Mouse (Mus musculus) E14TG2a.4 (cell line): ENCODE data around the gene Dusp5.

Experiments used
- H3K27me3 ChIP-seq: 2 replicates; pipeline ENCODE4 v1.6.1; 2014; ENCODE audit warnings: low read length, control low read depth; ENCODE audit not compliant: insufficient read depth
- H3K36me3 ChIP-seq: 2 replicates; pipeline ENCODE4 v1.6.1; 2014; ENCODE audit warnings: low read length, control low read depth; ENCODE audit not compliant: insufficient read depth
- H3K4me1 ChIP-seq: replicated peaks from 2 replicates; pipeline ENCODE4 v1.6.1; 2014; ENCODE audit warnings: low read depth, low read length, control low read depth
- H3K4me3 ChIP-seq: replicated peaks from 2 replicates; pipeline ENCODE4 v1.5.1; 2014; ENCODE audit warnings: mild to moderate bottlenecking, low read length
- H3K9me3 ChIP-seq: 2 replicates; pipeline ENCODE4 v1.6.1; 2014; ENCODE audit warnings: low read length, control low read depth
- CTCF ChIP-seq: conservative IDR thresholded peaks from 2 replicates; pipeline ENCODE4 v1.5.1; 2014; ENCODE audit warnings: low read length
- NANOG ChIP-seq: IDR thresholded peaks from 2 replicates; pipeline ENCODE4 v1.6.1; 2014; ENCODE audit warnings: borderline replicate concordance, low read length, mixed read lengths
- POU5F1 ChIP-seq: IDR thresholded peaks from 2 replicates; pipeline ENCODE4 v1.6.1; 2014; ENCODE audit warnings: low read length, borderline replicate concordance

Dusp5 gene

GRCm38 (mm10) chr19:53544923-53545561, 16.1 kb downstream of the Dusp5 start:
- H3K4me3 ChIP-seq: no peak overlapping the region
- peaks cover 36% of the 10 kb centered on the region for H3K4me1 ChIP-seq
- TF ChIP-seq CTCF (no peak), NANOG (no peak)
- no peaks in the 10 kb centered on the region for H3K9me3 ChIP-seq
- H3K27me3 ChIP-seq: peaks cover 3% of the 10 kb centered on the region; the same call in 1 of the 2 replicates
- H3K36me3 ChIP-seq: peaks cover 33% of the 10 kb centered on the region

GRCm38 (mm10) chr19:53547597-53547996, 18.7 kb downstream of the Dusp5 start:
- no peak for TF ChIP-seq NANOG
- Histone ChIP-seq H3K4me3 (no peak overlapping the region), H3K27me3 (peaks cover 3% of the 10 kb centered on the region; the same call in 1 of the 2 replicates), H3K4me1 (peaks cover 33% of the 10 kb centered on the region), H3K36me3 (peaks cover 7% of the 10 kb centered on the region), H3K9me3 (no peaks in the 10 kb centered on the region)

GRCm38 (mm10) chr19:53550972-53551371, 22.1 kb downstream of the Dusp5 start:
- Histone ChIP-seq H3K9me3 (no peaks in the 10 kb centered on the region), H3K36me3 (no peaks in the 10 kb centered on the region)

GRCm38 (mm10) chr19:53552216-53552786, 23.4 kb downstream of the Dusp5 start:
- H3K9me3 ChIP-seq: no peaks in the 10 kb centered on the region
- H3K36me3 ChIP-seq: no peaks in the 10 kb centered on the region
- H3K4me1 ChIP-seq: peaks cover 74% of the 10 kb centered on the region
- peak overlapping the region; percentile 50 for H3K4me3 ChIP-seq
- TF ChIP-seq POU5F1 (no peak), CTCF (no peak), NANOG (no peak)
- peaks cover 3% of the 10 kb centered on the region; the same call in 1 of the 2 replicates for H3K27me3 ChIP-seq

More at GRCm38 (mm10) chr19:53550972-53551371, 22.1 kb downstream of the Dusp5 start:
- Histone ChIP-seq H3K4me1 (peaks cover 62% of the 10 kb centered on the region), H3K4me3 (no peak overlapping the region), H3K27me3 (peaks cover 3% of the 10 kb centered on the region; the same call in 1 of the 2 replicates)
- TF ChIP-seq POU5F1 (no peak), CTCF (no peak), NANOG (no peak)

- Histone ChIP-seq H3K4me3 (peak overlapping the region; percentile 50), H3K36me3 (no peaks in the 10 kb centered on the region), H3K9me3 (no peaks in the 10 kb centered on the region), H3K4me1 (peaks cover 74% of the 10 kb centered on the region), H3K27me3 (peaks cover 3% of the 10 kb centered on the region; the same call in 1 of the 2 replicates)
- TF ChIP-seq CTCF (no peak), NANOG (no peak), POU5F1 (no peak)
These were observed 23.9 kb downstream of the Dusp5 start for GRCm38 (mm10) chr19:53552795-53553194.

- H3K4me1 ChIP-seq: peaks cover 83% of the 10 kb centered on the region
- H3K36me3 ChIP-seq: no peaks in the 10 kb centered on the region
- TF ChIP-seq CTCF (no peak), NANOG (no peak), POU5F1 (no peak)
- H3K9me3 ChIP-seq: no peaks in the 10 kb centered on the region
- H3K27me3 ChIP-seq: no peaks in the 10 kb centered on the region
- H3K4me3 ChIP-seq: no peak overlapping the region
These were observed 25.5 kb downstream of the Dusp5 start for GRCm38 (mm10) chr19:53554402-53554801.

GRCm38 (mm10) chr19:53554981-53555616, 26.2 kb downstream of the Dusp5 start:
- no peak for TF ChIP-seq NANOG
- TF ChIP-seq POU5F1: no peak
- no peak for TF ChIP-seq CTCF
- H3K36me3 ChIP-seq: no peaks in the 10 kb centered on the region
- peaks cover 6% of the 10 kb centered on the region for H3K9me3 ChIP-seq
- H3K4me1 ChIP-seq: peaks cover 83% of the 10 kb centered on the region
- peak overlapping the region; percentile 5; the same call in 1 of the 2 replicates for H3K4me3 ChIP-seq
- no peaks in the 10 kb centered on the region for H3K27me3 ChIP-seq

- peaks cover 68% of the 10 kb centered on the region for H3K4me1 ChIP-seq
- H3K9me3 ChIP-seq: peaks cover 11% of the 10 kb centered on the region
- no peaks in the 10 kb centered on the region for H3K27me3 ChIP-seq
- H3K4me3 ChIP-seq: peak overlapping the region; percentile 71
- TF ChIP-seq POU5F1 (no peak), CTCF (no peak), NANOG (no peak)
- H3K36me3 ChIP-seq: no peaks in the 10 kb centered on the region
These were observed 27.9 kb downstream of the Dusp5 start for GRCm38 (mm10) chr19:53556841-53557240.
